Mouse (Mus musculus) layer of hippocampus, adult 9-10 months (tissue): ENCODE measurements at regions not wholly inside any gene's neighbourhood (a gene's known extent, or its start where the extent isn't known, plus 50 kb on each side); places are given as distances from the start of the nearest gene placed in this dataset.

Experiments
- DNase-seq: peaks from one replicate; pipeline ENCODE4 v3.0.0; 2022; ENCODE audit warnings: low spot score

DNA sequence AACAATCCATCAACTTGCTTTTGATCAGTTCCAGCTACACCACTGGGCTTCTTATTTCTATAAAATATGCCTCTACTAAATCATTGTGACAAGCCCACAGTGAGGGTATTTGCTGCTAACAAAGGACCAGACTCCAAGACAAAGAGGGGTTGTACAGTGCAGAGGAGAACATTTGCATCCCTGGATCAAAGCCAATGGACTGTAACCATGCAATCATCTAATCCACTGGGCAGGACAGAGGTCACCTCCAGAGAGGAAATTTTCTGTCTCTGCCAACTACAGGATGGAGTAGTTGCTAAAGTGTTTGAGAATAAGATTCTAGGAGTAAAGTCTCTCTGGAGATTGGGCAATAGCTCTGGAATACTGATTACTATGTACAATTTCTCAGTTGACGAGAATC lies 272.9 kb downstream of the Cox7c start:
- DNase-seq: no peak

DNA sequence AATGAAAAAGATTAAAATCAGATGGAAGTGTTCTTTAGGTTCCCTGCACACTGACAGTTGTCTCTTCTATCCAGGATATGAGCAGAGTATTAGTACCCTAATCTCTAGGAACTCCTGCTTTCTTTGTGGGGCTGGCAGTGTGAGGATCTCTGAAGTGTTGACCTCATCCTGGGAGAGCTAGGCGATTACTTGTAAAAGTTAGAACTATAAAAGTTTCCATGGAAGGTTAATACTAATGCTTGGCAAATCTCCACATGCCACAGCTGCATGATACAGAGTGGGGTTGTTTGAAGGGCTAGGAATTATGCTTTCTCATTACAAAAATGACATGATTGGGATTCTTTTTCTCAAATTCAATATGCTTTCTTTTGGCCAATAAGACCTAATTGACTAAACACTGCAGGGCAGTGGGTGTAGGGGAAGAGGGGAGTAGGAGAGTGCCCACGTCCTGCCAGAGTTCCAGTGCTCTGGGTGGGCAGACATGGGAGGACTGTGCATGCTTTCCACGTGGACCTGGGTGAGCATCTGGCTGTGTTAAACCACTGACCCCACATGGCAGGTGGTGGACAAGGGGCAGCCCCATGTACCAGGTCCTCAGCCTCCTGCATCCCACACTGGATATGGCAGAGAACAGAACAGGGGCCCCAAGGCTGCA lies 275.6 kb downstream of the Cox7c start:
- no peak for DNase-seq

DNA sequence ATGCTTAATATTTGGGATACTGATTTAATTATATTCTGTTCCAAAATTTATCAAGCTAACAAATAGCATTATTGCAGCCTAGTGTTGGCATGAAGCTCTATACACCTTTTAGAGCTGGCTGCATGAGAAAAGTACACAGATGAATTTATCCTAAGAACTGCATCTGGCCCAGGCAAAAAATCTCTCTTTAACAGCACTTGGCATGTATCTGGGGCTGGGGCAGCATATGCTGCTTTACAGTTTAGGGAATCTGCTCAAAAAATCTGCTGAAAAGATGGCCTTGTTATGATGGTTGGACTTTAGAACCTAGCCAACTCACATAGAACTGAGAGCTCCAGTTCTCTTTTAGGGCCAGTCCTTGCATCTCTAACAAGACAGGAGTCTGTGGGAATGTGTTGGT lies 276.2 kb downstream of the Cox7c start:
- DNase-seq: peak; percentile 3

DNA sequence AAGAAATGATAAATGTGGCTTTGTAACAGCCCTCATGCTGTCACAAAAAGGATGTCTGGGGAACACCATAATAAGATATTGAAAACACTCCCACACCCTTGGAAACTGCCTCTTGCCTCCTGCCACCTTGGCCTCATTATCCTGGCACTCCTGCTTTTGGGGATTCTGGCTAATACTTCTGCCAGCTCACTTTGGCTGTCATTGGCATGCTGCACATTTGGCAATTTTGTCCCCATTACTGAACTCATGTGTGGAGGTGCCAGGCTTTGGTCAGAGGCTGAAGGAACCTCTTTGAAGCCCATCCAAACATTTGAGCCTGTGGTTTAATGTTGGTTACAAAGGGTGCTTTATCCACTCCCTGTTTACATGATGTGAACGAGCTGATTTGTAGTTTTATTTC lies 278.2 kb downstream of the Cox7c start:
- no peak for DNase-seq

DNA sequence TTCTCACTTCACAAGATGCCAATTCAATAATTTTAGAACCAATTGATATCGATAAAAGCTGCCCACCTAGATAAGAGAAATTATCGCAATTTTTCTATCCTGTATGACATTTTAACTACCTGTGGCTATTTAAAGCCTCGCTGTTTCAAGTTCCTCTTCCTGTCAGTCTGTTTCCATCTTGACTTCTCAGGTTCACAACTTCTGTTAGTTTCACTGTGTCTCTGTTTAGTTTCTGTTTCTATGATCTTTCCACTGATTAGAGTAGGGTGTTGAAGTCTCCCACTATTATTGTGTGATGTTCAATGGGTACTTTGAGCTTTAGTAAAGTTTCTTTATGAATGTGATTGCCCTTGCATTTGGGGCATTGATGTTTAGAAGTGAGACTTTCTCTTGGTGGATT lies 322.1 kb downstream of the Cox7c start:
- DNase-seq: no peak

DNA sequence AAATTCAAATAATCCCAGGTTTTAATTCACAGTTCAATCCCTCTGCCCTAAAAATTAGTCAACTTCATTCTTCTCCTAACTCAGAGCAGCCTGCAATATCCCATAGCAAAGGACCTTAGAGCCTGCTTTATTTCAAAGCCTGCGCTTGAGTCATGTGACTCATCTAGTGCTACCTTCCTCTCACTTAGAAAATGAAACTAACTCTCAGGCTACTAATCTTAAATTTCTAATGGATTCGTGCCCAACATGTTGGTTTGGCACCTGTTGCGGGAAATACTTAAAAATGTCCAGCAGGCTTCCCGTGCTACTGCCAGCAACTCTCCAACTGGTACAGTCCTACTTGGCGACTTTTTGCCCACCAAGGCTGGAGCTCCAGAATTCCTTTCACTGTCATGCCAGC lies 322.6 kb downstream of the Cox7c start:
- DNase-seq: no peak

DNA sequence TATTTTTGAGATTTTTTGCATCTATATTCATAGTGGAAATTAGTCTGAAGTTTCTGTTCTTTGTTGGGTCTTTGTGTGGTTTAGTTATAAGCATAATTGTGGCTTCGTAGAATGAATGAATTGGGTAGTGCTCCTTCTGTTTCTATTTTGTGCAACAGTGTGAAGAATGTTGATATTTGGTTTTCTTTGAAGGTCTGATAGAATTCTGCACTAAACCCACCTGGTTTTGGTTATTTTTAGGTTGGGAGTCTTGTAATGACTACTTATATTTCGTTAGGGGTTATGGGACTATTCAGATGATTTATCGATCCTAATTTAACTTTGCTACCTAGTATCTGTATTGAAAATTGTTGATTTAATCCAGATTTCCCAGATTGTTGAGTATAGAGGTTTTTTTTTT lies 326.4 kb downstream of the Cox7c start:
- no peak for DNase-seq

DNA sequence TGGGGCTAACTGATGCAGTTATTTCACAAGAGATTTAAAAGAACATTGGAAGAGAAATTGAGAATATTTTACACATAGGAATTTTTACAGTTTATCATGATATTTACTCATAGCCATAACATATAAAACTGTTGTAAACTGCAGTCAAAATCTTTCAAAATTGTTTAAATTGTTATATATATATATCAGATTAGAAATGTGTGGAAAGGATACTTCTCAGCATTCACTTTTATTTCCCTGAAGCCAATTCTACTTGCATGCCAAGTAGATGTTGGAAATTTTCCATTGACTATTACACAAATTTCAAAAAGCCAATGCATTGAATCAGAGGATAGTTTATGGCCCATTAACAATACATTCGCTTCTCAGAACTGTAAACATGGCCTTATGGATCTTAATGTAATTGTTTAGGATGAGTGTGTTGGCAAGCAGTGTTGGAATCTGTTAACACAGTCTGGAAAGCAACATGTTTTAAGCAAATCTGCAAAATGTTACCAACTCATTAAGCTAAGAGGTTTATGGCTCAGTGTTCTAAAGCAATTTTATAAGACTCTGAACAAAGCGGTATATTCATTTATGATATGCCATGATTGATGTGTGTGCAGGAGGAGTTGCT lies 330.7 kb downstream of the Cox7c start:
- DNase-seq: peak; percentile 9

DNA sequence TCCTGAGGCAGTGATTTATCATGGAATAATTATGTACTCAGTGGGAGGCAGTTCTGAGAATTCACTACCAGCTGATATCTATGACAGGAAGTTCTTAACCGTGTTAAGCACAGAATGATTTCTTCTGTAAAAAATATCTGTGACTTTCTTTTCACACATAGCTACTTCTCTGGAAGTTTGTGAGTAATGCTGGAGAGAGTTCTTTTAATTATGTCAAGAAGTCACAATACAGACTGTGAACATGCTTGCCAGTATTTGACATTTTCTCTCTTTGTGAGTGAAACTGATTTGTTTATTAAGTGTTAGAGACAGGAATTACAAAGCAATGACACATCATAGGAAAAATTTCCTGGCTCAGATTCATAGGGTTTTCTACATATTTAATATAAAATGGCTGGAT lies 354.3 kb downstream of the Cox7c start:
- no peak for DNase-seq
